Mouse (Mus musculus): Measurements from ENCODE around the gene Atp2a1. TPM values are rescaled to one million over a fixed set of nuclear protein-coding genes. Genes with fewer than 3 reads are reported as not detected.

Gene Atp2a1
- polyA plus RNA-seq, 1 experiment from 2014 or later = 2.7 TPM

GRCm38 (mm10) chr7:126482392-126482871 is 19.5 kb upstream of the Atp2a1 start:
- Histone ChIP-seq H3K27ac (ENCODE audit: low read depth, low read length) (0 out of 2 replicates have a peak overlapping the region, but pooled peaks have one; percentile 36), H3K9ac (ENCODE audit: low read depth, low read length) (0 out of 2 replicates have a peak overlapping the region, but pooled peaks have one; percentile 50), H3K4me3 (ENCODE audit: low read depth, low read length) (peak overlapping the region; percentile 10), H3K27me3 (ENCODE audit: control insufficient read depth, insufficient read depth, low read length) (no peaks in the 10 kb centered on the region), H3K36me3 (ENCODE audit: control insufficient read depth, insufficient read depth, low read length) (no peaks in the 10 kb centered on the region), H3K9me3 (ENCODE audit: control insufficient read depth, low read length) (no peaks in the 10 kb centered on the region), H3K4me1 (replicated peaks; ENCODE audit: control insufficient read depth, insufficient read depth, low read length) (no peaks in the 10 kb centered on the region), H3K4me2 (replicated peaks; ENCODE audit: low read depth, low read length) (peak overlapping the region; percentile 39)
- DNase-seq (ENCODE audit: low spot score) (peak; percentile 75), ATAC-seq (ENCODE audit: low FRiP score) (peak; percentile 69)
- WGBS = under 1% methylated on average over 23 of the region's 23 CpGs

GRCm38 (mm10) chr7:126481699-126482098 is 18.8 kb upstream of the Atp2a1 start:
- ATAC-seq (ENCODE audit: low FRiP score) (no peak), DNase-seq (ENCODE audit: low spot score) (peak; percentile 29)
- WGBS = 21% methylated on average over 5 of the region's 5 CpGs
- Histone ChIP-seq H3K27ac (ENCODE audit: low read depth, low read length) (no peak overlapping the region), H3K9ac (ENCODE audit: low read depth, low read length) (no peak overlapping the region), H3K27me3 (ENCODE audit: control insufficient read depth, insufficient read depth, low read length) (no peaks in the 10 kb centered on the region), H3K4me2 (replicated peaks; ENCODE audit: low read depth, low read length) (no peak overlapping the region), H3K36me3 (ENCODE audit: control insufficient read depth, insufficient read depth, low read length) (no peaks in the 10 kb centered on the region), H3K4me1 (replicated peaks; ENCODE audit: control insufficient read depth, insufficient read depth, low read length) (no peaks in the 10 kb centered on the region), H3K9me3 (ENCODE audit: control insufficient read depth, low read length) (no peaks in the 10 kb centered on the region), H3K4me3 (ENCODE audit: low read depth, low read length) (no peak overlapping the region)

GRCm38 (mm10) chr7:126474993-126475581 is 12.2 kb upstream of the Atp2a1 start, which contains the start of gene Sh2b1:
Sh2b1 (minus strand) TSS chr7:126475424.
- Histone ChIP-seq H3K36me3 (ENCODE audit: control insufficient read depth, insufficient read depth, low read length) (peaks cover 6% of the 10 kb centered on the region; the same call in 1 of the 2 replicates), H3K4me3 (ENCODE audit: low read depth, low read length) (peak within 1 kb of the TSS; percentile 90)
- under 1% methylated on average over 39 of the region's 53 CpGs for WGBS

GRCm38 (mm10) chr7:126474486-126474955 is 11.6 kb upstream of the Atp2a1 start:
- H3K9me3 ChIP-seq (ENCODE audit: control insufficient read depth, low read length) = no peaks in the 10 kb centered on the region
- H3K27ac ChIP-seq (ENCODE audit: low read depth, low read length) = peak overlapping the region; percentile 88
- H3K4me2 ChIP-seq (replicated peaks; ENCODE audit: low read depth, low read length) = peak overlapping the region; percentile 71
- H3K4me3 ChIP-seq (ENCODE audit: low read depth, low read length) = peak overlapping the region; percentile 90
- ATAC-seq (ENCODE audit: low FRiP score) (peak; percentile 75), DNase-seq (ENCODE audit: low spot score) (no peak)
- WGBS = 3% methylated on average over 24 of the region's 27 CpGs
- H3K9ac ChIP-seq (ENCODE audit: low read depth, low read length) = peak overlapping the region; percentile 96
- H3K27me3 ChIP-seq (ENCODE audit: control insufficient read depth, insufficient read depth, low read length) = no peaks in the 10 kb centered on the region
- H3K4me1 ChIP-seq (replicated peaks; ENCODE audit: control insufficient read depth, insufficient read depth, low read length) = no peaks in the 10 kb centered on the region; the same call in 1 of the 2 replicates
- H3K36me3 ChIP-seq (ENCODE audit: control insufficient read depth, insufficient read depth, low read length) = peaks cover 6% of the 10 kb centered on the region; the same call in 1 of the 2 replicates

More at GRCm38 (mm10) chr7:126474993-126475581, 12.2 kb upstream of the Atp2a1 start, which contains the start of gene Sh2b1:
- Histone ChIP-seq H3K27me3 (ENCODE audit: control insufficient read depth, insufficient read depth, low read length) (no peaks in the 10 kb centered on the region), H3K4me1 (replicated peaks; ENCODE audit: control insufficient read depth, insufficient read depth, low read length) (no peaks in the 10 kb centered on the region; the same call in 1 of the 2 replicates), H3K9ac (ENCODE audit: low read depth, low read length) (peak within 1 kb of the TSS; percentile 96), H3K4me2 (replicated peaks; ENCODE audit: low read depth, low read length) (peak within 1 kb of the TSS; percentile 71), H3K9me3 (ENCODE audit: control insufficient read depth, low read length) (no peaks in the 10 kb centered on the region), H3K27ac (ENCODE audit: low read depth, low read length) (peak within 1 kb of the TSS; percentile 88)
- DNase-seq (ENCODE audit: low spot score) (peak; percentile 95), ATAC-seq (ENCODE audit: low FRiP score) (peak; percentile 92)

GRCm38 (mm10) chr7:126473470-126474086 is 10.7 kb upstream of the Atp2a1 start:
- peak overlapping the region; percentile 71 for H3K4me2 ChIP-seq (replicated peaks; ENCODE audit: low read depth, low read length)
- peak overlapping the region; percentile 90; the same call in 1 of the 2 replicates for H3K4me3 ChIP-seq (ENCODE audit: low read depth, low read length)
- 90% methylated on average over 9 of the region's 9 CpGs for WGBS
- DNase-seq (ENCODE audit: low spot score) = no peak
- no peak for ATAC-seq (ENCODE audit: low FRiP score)
- H3K4me1 ChIP-seq (replicated peaks; ENCODE audit: control insufficient read depth, insufficient read depth, low read length) = no peaks in the 10 kb centered on the region; the same call in 1 of the 2 replicates
- no peaks in the 10 kb centered on the region for H3K27me3 ChIP-seq (ENCODE audit: control insufficient read depth, insufficient read depth, low read length)
- H3K27ac ChIP-seq (ENCODE audit: low read depth, low read length) = no peak overlapping the region
- peaks cover 6% of the 10 kb centered on the region; the same call in 1 of the 2 replicates for H3K36me3 ChIP-seq (ENCODE audit: control insufficient read depth, insufficient read depth, low read length)
- no peak overlapping the region for H3K9ac ChIP-seq (ENCODE audit: low read depth, low read length)
- H3K9me3 ChIP-seq (ENCODE audit: control insufficient read depth, low read length) = no peaks in the 10 kb centered on the region

- WGBS = 94% methylated on average over 16 of the region's 16 CpGs
- Histone ChIP-seq H3K4me3 (ENCODE audit: low read depth, low read length) (no peak overlapping the region), H3K27ac (ENCODE audit: low read depth, low read length) (no peak overlapping the region)
Measured at GRCm38 (mm10) chr7:126472713-126473112, 9.8 kb upstream of the Atp2a1 start.

GRCm38 (mm10) chr7:126472306-126472705 is 9.4 kb upstream of the Atp2a1 start:
- 91% methylated on average over 13 of the region's 13 CpGs for WGBS
- H3K27ac ChIP-seq (ENCODE audit: low read depth, low read length) = no peak overlapping the region
- H3K9ac ChIP-seq (ENCODE audit: low read depth, low read length) = no peak overlapping the region

More at GRCm38 (mm10) chr7:126472713-126473112, 9.8 kb upstream of the Atp2a1 start:
- Histone ChIP-seq H3K9ac (ENCODE audit: low read depth, low read length) (no peak overlapping the region), H3K4me1 (replicated peaks; ENCODE audit: control insufficient read depth, insufficient read depth, low read length) (no peaks in the 10 kb centered on the region; the same call in 1 of the 2 replicates), H3K4me2 (replicated peaks; ENCODE audit: low read depth, low read length) (no peak overlapping the region), H3K9me3 (ENCODE audit: control insufficient read depth, low read length) (no peaks in the 10 kb centered on the region), H3K36me3 (ENCODE audit: control insufficient read depth, insufficient read depth, low read length) (peaks cover 10% of the 10 kb centered on the region), H3K27me3 (ENCODE audit: control insufficient read depth, insufficient read depth, low read length) (no peaks in the 10 kb centered on the region)
- ATAC-seq (ENCODE audit: low FRiP score) (no peak), DNase-seq (ENCODE audit: low spot score) (no peak)

GRCm38 (mm10) chr7:126471853-126472252 is 8.9 kb upstream of the Atp2a1 start:
- Histone ChIP-seq H3K4me2 (replicated peaks; ENCODE audit: low read depth, low read length) (no peak overlapping the region), H3K27me3 (ENCODE audit: control insufficient read depth, insufficient read depth, low read length) (no peaks in the 10 kb centered on the region), H3K9me3 (ENCODE audit: control insufficient read depth, low read length) (no peaks in the 10 kb centered on the region), H3K27ac (ENCODE audit: low read depth, low read length) (no peak overlapping the region), H3K4me1 (replicated peaks; ENCODE audit: control insufficient read depth, insufficient read depth, low read length) (no peaks in the 10 kb centered on the region; the same call in 1 of the 2 replicates), H3K9ac (ENCODE audit: low read depth, low read length) (no peak overlapping the region), H3K36me3 (ENCODE audit: control insufficient read depth, insufficient read depth, low read length) (peaks cover 12% of the 10 kb centered on the region), H3K4me3 (ENCODE audit: low read depth, low read length) (no peak overlapping the region)
- 86% methylated on average over 4 of the region's 4 CpGs for WGBS
- DNase-seq (ENCODE audit: low spot score) (no peak), ATAC-seq (ENCODE audit: low FRiP score) (no peak)

More at GRCm38 (mm10) chr7:126472306-126472705, 9.4 kb upstream of the Atp2a1 start:
- no peak for DNase-seq (ENCODE audit: low spot score)
- peaks cover 12% of the 10 kb centered on the region for H3K36me3 ChIP-seq (ENCODE audit: control insufficient read depth, insufficient read depth, low read length)
- ATAC-seq (ENCODE audit: low FRiP score) = no peak
- no peaks in the 10 kb centered on the region for H3K9me3 ChIP-seq (ENCODE audit: control insufficient read depth, low read length)
- no peak overlapping the region for H3K4me2 ChIP-seq (replicated peaks; ENCODE audit: low read depth, low read length)
- H3K27me3 ChIP-seq (ENCODE audit: control insufficient read depth, insufficient read depth, low read length) = no peaks in the 10 kb centered on the region
- no peaks in the 10 kb centered on the region; the same call in 1 of the 2 replicates for H3K4me1 ChIP-seq (replicated peaks; ENCODE audit: control insufficient read depth, insufficient read depth, low read length)
- H3K4me3 ChIP-seq (ENCODE audit: low read depth, low read length) = no peak overlapping the region

Data from hindbrain, embryonic 11.5 days (tissue).